Mouse (Mus musculus) CD4-positive helper T cell, adult 2 months (primary cell): Measurements from ENCODE around the gene Fbxo24.
"Not testable (repeated sequence)": the region's sequence is repeated elsewhere in the genome, so short reads cannot be mapped to it uniquely, and the experiment has no call there.

Experiments used
- DNase-seq: peaks from one replicate; pipeline ENCODE4 v3.0.0-alpha.2; 2012; ENCODE audit warnings: low read depth, missing footprints, low spot score

The Fbxo24 gene

GRCm38 (mm10) chr5:137642886-137643285, 14.1 kb upstream of the Fbxo24 start:
- no peak for DNase-seq

- DNase-seq: peak; percentile 38
Observed at GRCm38 (mm10) chr5:137641054-137641453, 12.3 kb upstream of the Fbxo24 start, which contains the start of gene Sap25. Gene Sap25, plus strand, starts transcription at chr5:137641334.

DNA sequence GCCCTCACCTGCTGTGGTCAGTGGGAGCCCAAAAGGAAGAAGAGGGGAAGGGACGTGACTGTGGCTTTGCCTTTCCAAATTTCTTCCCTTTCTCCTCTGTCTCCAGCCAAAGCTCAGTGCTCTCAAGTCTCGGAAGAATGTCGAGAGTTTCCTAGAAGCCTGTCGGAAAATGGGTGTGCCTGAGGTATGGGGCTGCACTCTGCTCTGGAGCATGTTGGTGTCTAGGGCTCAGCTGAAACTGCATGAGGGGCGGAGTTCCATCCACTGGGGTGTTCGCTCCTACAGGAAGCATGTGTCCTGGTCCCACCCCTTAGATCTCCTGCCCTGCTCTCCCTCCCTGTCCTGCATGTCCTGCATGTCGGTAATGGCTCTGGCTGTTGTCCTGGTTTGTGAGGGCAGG, 10.7 kb upstream of the Fbxo24 start:
- DNase-seq: no peak

DNA sequence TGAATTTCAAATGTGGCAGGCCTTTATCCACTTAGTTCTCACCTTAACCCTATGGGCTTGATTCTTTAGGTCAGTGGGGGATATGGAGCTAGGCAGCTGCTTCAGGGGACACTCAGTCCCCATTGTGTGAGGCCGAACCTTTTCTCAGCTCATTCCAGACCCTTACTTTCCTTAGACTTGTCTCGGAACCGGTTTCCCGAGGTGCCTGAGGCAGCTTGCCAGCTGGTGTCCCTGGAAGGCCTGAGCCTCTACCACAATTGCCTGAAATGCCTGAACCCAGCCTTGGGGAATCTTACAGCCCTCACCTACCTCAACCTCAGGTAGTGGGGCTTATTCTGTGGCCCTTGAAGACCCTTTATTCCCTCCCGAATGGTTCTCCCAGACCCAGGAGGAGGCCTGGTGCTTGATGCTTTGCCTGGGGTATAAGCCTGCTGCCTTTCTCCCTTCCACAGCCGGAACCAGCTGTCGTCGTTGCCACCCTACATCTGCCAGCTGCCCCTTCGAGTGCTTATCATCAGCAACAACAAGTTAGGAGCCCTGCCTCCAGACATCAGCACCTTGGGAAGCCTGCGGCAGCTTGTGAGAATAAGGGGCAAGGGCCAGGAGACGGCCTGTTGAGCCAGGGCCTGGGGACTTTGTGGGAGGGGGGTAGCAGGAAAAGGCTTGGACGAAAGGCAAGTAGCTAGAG, 4.7 kb upstream of the Fbxo24 start:
- no peak for DNase-seq

GRCm38 (mm10) chr5:137631591-137631990, 2.8 kb upstream of the Fbxo24 start:
- peak; percentile 47 for DNase-seq

DNA sequence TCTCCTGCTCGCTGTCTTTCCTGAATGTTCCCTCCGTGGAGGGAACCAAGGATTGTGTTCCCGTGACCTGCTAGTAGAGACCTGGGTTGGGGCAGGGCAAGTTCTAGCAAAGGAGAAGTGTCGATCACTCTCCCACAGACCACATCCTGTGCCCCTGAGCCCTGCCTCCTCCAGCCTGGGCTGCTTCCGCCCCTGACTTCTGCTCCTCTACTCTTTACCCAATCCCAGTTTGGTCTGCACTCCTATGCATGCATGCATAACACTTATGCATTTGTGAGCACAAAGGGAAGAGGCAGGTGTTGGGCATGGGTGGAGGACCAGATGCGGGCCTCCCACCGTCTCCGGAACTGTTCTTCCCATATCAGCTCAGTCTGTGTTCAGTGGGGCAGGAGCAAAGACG, 2.4 kb upstream of the Fbxo24 start:
- DNase-seq: peak; percentile 86

GRCm38 (mm10) chr5:137630602-137631001, 1.8 kb upstream of the Fbxo24 start:
- no peak for DNase-seq

DNA sequence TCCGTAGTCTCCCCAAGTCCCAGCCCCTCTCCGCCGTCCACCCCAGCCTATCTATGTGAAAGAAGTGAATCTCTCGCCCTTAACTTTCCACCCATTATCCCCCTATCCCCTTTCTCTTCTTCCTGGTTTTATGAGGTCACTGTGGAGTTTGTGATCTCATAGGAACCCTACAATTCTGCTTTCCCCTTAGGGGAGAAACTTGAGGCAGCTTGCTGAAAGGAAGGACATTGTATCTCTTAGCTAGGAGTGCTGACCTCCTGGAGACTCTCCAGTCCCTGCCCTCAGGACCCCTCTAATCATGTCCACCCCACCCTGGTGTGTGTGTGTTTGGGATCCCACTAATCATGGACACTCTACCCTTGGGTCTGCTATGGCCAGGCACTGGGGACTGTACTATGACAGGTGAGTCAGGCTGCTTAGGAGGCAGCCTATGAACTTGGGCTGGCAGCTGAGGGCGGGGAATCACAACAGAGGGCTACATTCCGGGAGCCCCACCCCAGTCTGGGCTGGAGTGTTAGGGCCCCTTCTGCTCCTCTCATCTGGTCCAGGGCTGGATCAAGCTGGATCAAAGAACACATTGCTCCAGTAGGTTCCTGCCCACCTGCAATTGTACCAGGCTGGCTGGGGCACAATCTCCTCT, 1.2 kb upstream of the Fbxo24 start:
- peak; percentile 47 for DNase-seq

GRCm38 (mm10) chr5:137629306-137629721, 512 bp upstream of the Fbxo24 start:
- DNase-seq: no peak

- no peak for DNase-seq
Observed at GRCm38 (mm10) chr5:137627991-137628390, 811 bp downstream of the Fbxo24 start.

GRCm38 (mm10) chr5:137623937-137624530, 4.8 kb downstream of the Fbxo24 start:
- DNase-seq: no peak

GRCm38 (mm10) chr5:137615347-137615746, 13.5 kb downstream of the Fbxo24 start:
- no peak for DNase-seq

GRCm38 (mm10) chr5:137614921-137615320, 13.9 kb downstream of the Fbxo24 start:
- DNase-seq: not testable (repeated sequence)

DNA sequence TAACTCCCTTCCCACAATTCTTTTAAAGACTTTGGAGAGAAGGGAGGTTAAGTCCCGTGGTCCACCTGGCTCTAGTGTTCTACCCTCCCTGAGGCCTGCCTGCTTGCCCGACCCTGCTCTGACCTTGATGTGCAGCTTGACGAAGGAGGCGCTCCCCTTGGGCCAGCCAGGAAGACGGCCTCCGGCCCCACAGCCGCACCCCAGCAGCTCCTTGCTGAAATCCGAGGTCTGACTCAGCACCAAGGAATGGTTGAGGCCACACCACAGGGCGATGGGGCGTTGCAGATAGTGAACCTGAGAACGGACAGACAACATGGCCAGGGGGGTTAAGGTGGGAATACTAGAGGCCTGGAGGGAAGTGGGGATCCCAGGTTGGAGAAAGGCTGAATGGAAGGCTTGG, 15.3 kb downstream of the Fbxo24 start, which contains the start of gene Pcolce:
Gene Pcolce, minus strand, starts transcription at position 235 of the 400 bp plus-strand sequence.
- DNase-seq: no peak

DNA sequence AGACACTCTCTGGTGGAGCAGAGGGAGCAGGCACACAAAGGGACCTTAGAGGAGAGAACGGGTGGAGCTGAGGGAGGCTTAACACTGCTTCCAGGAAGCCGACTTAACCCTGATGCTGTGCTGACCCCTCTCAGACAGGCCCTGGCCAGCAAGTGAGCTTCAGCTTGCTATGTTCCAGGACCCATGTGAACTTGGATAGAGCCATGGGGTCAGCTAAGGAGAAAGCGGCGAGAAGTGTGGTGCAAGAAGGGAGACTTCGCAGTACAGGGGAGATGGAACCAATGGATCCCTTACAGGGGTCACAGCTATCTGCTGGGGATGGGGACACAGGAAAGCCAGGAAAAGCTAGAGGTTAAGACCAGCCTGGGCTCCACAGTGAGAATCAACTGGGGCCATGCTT, 15.7 kb downstream of the Fbxo24 start:
- DNase-seq: no peak

GRCm38 (mm10) chr5:137611245-137611602, 17.6 kb downstream of the Fbxo24 start:
- DNase-seq: no peak

DNA sequence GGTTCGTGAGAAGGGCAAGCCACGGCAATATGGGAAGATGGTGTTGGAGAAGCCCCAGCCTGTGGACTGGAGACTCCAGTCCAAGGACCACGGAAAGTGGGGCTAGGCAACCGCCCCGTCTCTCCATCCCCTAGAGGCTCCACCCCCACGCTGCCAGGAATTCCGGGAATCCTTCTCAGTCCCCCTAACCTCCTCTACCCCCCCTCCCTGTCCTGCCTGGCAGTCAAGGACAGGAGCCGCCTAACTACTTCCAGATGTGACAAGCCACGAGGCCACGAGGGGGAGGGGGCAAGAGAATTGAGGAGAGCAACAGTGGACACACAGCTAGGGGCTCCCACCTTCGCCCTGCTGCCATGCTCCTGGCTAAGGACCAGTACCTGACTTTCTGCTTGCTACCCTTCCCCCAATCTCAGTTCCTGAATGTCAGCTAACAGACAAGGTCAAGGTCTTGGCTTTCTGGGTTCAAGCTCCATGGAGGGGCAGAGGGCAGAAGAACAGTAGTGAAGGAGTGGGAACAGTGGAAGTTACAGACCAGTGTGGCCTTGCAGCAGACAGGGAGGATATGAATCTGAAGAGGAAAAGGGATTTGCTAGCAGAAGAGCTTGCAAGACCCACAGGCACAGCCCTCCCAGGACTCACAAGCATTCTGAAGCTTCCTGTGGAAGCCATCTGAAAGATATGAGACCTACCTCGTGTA, 18.1 kb downstream of the Fbxo24 start:
- no peak for DNase-seq

GRCm38 (mm10) chr5:137610056-137610455, 18.7 kb downstream of the Fbxo24 start:
- no peak for DNase-seq

DNA sequence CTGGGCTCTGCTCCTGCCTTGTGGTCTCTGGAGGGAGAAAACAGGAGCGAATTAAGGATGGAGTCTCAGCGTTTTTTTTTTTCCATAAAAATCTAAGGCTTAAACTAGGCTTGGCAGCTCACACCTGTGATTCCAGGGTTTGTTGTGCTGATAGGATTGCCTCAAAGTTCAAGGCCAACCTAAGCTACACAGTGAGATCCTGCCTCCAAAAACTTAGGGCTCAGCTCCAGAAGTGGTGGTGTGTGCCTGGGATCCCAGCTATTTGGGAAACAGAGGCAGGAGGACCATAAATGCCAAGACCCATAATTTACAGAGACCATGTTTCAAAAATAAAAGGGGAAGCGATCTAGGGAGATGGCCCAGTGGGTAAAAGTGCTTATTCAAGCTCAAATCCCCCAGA, 19.5 kb downstream of the Fbxo24 start:
- no peak for DNase-seq

GRCm38 (mm10) chr5:137608654-137609190, 20.1 kb downstream of the Fbxo24 start:
- DNase-seq: no peak

DNA sequence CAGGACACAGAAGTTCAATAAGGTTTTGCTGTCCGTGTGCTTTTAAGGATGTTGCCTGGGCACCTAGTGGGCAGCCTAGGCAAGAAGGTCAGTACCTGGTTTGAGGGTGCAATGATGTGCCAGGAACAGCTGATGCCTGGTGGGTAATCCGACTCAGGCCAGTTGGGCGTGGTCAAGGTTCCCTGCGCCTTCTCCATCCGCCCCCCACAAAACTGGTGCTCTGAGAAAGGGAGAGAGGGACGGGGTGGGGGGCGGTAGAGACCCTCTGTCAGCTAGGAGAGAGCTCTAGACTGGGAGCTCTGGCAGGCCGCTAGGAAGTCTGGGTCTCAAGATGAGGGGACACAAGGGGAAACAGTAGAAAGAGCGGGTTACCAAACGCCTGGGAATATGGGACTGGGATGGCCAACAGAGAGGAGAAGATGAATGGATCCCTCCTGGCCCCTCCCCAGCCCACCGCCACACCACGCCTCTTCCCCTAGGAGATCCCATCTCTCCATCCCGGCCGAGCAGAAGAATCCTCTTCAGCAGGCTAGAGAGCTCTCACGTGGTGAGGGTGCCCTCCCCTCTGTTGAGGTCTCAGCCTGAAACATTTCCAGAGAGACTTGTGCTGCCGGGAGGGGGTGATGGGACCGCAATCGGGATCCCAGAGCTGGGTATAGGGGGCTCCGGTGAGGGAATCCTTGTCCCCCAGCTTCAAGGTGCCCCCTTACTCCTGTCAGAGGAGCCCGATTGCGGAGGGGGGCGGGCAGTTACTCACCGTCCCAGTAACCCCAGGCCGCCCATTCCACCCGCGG, 20.7 kb downstream of the Fbxo24 start:
- no peak for DNase-seq
